Mouse (Mus musculus) thymus, adult 18-20 months (tissue): ENCODE data around the gene Itprid2.
"Not testable (repeated sequence)": the region's sequence is repeated elsewhere in the genome, so short reads cannot be mapped to it uniquely, and the experiment has no call there.

Experiments
- DNase-seq, 2 experiments: peaks; one replicate each; pipeline ENCODE4 v3.0.0; 2022; ENCODE audit warnings: mixed read lengths in 2 of 2

Itprid2 gene

DNA sequence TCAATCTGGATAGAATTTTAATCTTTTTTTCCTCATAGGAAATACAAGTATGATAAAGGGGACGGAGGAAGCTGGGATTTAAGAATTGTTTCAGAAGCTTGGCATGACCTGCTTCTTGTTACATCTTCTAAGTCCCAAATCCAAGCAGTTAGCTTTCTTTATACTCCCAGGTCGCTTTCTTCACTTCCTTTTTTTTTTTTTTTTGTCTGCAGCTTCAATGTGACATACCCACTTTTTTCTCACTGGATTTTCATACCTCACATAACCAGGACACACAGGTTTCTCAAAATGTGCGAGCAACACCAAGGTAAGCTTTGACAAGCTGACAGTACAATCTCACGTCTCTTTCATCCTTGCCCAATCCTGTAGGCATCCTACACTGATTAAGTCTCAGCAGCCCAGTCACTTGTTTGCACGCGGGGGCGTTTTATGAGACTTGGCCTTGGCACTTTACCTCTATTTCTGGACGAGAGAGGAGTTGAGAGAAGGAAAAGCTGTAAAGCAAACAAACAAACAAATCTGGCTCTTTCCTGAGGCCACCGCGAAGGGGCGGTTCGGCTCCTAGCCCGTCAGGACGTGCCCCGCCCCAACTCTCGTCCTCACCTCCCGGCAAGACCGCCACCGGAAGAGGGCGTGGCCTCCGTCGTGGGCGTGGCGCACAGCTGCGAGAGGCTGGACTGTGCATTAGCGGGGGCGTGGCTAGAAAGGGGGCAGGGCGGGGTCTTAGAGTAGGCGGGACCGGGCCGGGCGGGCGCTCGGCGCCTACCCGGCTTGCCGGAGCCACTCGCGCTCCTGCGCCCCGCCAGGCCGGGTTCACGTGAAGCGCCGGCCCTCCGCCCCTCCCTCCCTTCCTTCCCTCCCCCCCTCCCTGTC is at the start of gene Itprid2:
Gene Itprid2, plus strand, starts transcription at position 825 of the 873 bp plus-strand sequence.
- peak; percentile 94 to 95 for DNase-seq

DNA sequence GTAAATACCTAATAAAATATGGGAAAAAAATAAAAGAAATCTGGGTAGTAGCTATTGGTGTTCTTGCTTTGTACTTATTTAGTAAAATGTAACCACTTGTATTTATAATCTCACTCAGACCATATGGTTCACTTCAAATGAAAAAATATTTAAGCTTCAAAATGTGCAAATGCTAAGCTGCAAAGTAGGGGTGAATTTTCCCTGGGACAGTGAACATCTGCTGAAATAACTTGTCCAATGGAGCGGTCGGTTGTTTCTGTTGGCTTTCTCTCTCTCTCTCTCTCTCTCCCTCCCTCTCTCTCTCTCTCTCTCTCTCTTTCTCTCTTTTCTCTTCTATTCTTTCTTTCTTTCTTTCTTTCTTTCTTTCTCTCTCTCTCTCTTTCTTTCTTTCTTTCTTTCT is 39.0 kb upstream of the Itprid2 start:
- DNase-seq: no peak

DNA sequence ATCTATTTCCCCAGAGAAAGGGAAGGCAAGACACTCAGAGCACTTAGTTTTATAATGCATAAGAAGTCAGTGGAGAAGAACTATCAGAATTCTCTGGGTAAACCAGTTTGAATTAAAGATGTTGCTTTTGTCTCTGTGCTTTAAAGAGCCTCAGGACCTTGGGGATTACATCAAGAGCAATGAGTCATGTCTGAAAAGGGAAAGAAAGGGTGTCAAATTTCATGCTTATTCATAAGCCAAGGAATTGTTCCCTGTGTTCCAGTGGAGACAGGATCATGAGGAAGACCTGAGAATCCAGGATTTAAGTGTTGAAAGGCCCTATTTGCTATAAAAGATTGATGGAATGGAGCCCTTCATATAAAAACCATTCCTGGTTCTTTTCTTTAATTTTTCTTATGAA is 38.1 kb upstream of the Itprid2 start:
- DNase-seq: no peak

DNA sequence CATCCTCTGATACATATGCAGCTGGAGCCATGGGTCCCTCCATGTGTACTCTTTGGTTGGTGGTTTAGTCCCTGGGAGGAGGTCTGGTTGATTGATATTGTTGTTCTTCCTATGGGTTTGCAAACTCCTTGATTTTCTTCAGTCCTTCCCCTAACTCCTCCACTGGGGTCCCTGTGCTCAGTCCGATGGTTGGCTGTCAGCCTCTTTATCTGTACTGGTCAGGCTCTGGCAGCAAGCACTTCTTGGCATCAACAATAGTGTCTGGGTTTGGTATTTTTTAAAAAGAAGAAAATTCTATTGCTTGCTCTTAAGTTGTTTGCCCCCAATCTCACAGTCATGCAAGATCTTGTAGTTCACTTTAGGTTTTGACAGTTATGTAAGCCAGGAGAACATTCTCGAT is 34.0 kb upstream of the Itprid2 start:
- not testable (repeated sequence) for DNase-seq

DNA sequence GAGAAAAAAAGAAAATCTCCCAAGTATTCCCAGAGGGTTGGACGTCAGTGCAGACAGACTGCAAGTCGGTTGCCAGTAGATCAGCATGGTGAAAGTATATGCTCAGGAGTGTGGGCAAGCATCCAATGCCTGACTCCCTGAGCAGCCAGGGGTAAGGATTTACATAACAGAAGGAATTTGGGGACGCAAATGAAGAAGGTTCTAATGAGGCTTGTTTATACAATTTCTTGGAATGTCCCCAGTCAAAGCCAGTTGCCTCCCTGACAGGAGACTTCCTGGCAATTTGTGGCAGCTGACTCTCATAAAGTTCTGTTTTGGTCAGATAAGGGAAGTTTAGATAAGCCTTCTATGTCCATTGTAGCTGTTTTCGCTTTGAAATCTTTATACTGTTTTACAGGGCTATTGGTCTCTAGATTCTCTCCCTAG is 33.4 kb upstream of the Itprid2 start:
- DNase-seq: no peak

DNA sequence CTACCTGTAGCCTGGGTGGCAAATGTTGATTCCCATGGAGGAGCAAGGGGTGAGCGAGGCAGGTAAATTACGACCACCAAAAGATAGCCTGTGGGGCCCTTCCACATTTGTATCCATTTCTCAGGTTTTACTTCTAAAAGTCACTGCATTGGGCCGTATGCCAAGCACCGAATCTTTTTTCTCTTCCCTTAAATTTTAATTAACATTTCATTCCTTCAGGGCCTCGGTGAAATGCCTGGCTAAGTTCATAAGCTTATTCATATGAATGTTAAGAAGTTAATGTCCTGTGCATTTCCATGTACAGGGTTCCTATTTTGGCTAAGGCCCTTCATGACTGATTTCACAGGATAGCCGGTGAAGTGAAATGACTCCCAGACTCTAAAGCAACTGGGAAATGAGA is 32.8 kb upstream of the Itprid2 start:
- no peak for DNase-seq

DNA sequence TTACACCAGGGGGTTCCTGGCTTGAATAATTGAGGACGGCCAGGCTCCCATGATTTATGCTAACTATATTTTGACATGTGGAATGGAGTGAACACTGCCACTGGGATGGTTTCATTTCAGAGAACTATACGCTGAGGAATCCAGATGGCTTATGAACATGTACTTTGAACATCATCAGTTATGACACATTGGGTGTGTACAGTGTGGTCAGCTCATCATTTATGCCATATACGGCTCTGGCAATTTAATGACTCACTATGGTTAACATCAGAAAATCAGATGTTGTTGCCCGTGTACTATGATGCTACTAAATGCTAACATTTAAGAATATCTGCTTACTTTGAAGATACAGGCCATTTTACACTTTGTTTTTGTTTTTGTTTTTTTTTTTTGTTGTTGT is 31.8 kb upstream of the Itprid2 start:
- DNase-seq: no peak

DNA sequence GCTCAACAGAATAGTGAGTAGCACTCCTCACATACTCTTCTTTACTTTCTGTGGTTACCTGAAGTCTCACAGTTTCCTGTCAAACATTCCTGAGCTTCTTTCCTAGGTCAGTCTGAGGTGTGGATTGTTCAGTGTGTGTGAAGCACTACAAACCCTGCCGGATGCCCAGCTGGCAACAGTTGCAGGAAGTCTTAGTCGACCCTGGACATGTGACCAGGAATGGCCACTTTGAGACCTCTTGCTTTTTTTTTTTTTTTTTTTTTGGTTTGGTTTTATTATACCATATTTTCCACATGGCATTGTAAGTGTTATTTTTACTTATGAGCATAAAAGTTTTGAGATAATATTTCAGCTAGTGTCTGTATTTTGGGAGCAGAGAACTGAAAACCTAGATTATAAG is 29.1 kb upstream of the Itprid2 start:
- DNase-seq: no peak

DNA sequence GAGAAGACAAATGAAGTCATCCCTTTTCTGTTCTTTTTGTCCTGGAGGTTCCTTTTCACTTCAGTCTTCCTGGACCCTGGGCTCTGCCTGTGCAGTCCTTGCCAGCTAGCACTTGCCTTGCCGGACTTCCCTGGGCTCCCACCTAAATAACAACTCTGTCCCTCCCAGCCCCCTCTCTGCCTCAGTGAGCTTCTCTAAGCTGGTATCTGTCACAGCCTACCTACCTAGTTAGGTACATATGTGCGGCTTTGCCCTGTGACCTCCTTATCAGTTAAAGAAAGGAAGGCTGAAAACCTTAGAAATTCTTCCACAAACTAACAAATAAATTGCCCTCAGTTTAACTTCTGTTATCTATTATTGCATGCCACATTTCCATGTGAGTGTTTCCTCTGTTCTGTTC is 28.0 kb upstream of the Itprid2 start:
- DNase-seq: no peak

DNA sequence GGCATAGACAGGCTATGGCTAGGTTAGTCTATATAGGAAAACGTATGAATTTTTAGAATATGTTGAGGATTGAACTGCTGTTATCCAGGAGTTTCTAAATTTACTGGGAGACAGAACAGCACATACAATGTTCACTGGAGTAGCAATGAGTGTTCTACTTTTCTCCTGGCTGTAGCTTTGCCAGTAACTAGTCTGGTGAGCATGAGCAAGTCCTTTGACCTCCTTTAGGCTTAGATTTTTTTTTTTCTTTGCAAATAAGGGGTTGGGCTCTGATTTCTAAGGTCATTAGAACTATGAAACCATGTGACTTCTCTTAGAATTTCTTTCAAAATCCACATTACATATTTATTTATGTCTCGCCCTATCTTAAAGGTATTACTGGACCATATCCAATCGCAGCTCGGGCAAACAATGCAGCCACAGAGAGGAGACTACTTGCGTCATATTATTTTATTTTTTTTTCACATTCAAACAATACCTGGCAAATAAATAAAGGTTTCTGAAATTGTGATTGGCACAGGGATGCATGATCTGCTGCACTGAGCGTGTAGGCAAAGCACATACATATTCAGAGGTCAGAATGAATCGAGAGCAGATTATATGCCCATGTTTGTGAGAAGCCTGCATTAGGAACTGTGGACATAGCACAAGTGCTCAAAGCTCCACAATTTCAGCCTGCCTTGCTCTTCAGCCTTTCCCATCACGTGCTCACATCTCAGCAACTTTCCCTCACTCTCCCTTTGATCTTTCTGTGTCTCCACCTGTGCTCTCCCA is 26.7 kb upstream of the Itprid2 start:
- DNase-seq: no peak

DNA sequence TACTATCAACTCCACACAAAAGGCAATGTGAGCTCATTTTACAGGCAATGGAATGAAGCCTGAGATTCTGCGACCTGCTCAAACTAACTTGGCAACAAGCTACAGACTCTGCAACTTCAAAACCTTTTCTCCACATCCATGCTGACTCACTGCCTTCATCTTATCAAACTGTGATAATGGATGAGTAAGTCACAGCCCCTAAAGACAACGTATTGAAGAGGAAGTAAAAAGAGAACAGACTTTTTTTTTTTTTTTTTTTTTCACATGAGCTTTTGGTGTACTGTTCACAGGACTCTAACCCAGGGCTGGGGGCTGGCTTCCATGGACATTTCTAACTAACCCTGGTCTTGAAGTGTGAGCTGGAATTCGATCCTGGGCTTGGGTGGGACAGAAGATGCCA is 24.3 kb upstream of the Itprid2 start:
- DNase-seq: no peak

DNA sequence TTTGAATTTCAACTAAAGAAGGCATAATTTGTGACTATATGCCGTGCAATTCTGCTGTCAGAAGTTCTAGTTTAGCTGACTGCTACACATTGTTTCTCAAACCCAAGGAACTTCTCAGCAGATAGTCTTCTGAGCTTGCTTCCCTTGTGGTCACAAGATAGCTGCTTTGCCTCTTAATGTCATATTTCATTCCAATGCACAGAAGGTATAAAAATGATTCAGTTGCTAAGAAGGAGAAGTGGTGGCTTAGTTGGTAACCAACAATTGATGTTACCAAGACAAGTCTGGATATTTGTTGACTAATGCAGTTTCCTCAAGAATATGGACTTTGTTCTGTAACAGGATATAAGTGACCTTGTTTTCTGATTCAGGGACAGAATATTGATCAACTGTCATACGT is 17.0 kb upstream of the Itprid2 start:
- no peak for DNase-seq

DNA sequence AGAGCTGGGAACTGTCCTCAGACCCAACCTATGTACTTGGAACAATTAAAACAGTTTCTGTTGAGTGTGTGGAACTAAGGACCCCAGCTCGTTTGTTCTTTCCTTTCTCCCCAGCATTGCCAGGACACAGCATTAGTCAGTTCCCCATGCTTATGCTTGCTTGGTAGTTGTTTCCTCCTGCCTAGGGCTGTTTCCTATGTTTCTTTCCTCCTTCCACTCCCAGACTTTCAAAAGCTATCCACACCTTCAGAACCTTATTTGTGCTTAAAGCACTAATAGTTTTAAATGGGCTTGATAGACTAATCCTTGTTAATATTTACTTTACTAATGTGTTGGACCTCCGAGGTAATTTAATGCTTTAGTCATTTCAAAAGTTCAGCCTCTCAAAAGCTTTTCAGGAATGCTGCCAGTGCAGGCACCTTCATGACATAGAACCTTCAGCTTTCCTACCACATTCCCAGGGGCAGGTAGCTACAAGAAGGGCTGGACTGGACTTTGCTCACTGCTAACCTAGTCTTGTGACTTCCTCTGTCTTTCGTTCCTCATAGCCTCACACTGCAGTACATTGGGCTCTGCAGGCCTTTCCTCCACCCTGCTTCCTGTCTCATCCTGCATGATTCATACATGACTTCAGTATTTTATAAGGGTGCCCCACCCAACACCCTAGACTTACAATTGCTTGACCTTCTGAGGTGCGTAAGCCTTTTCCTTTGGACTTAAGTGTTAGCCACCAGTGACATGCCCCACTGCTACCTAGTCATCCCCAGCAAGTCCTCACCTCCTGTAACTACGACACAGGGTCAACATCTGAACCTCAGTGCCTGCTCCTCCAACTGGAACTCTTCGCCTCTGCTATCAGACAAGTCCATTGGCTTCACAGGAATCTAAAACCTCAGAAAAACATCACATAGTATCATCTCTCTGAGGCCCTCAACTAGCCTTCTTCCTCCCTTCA is 16.3 kb upstream of the Itprid2 start:
- DNase-seq: no peak

DNA sequence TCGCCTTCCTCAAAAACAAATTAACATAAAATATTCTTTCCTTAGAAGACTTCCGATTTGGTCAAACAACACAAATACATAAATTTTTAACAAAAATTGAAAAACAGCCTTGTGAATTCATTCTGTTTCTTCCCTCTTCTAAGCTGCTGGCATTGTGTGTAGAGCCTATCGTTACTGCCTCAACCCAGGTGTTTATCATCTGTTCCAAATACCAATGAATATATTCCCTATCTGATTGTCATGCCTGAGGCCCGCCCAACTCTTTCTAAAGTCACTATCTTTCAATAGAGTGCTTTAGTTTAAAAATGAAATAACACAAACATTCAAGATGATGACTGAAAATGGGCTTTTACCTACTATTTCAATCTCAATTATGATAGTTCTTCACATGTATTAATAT is 11.9 kb upstream of the Itprid2 start:
- DNase-seq: no peak

DNA sequence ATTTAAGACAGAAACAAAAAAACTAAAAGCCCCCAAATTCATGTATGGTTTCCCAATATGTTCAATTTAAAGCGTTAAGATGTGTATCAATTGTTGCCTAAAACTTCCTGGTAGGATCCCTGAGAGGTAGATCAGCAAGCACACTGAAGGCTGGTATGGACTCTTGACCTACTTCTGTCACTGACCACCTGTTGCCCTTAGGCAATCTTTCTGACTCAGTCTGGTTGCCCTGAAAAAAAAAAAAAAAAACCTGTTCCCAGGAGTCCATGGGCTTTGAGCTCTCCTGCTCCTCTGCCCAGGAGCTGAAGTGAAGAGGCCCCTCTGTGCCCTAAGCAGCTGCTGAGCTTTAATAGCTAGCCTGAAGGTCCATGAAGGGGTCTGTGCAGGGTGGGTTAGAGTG is 7.5 kb upstream of the Itprid2 start:
- DNase-seq: no peak

DNA sequence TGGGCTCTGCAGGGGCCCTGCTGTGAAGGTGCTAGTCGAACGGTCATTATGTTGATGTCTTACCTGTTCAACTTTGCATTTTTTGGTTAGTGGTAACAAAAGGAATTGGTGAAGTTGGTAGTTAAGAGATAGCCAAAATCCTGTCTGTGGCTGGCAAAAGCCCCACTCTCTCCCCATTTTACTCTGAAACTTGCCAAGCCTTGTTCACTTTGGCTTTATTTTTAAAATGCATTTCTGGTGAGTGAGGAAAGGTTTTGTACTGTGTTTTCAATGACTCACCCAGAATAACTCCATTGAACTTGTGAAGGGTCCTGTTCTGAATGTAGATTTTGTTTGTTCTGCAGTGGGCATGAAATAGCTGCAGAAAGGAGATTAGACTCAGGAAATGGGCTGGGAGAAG is 4.9 kb upstream of the Itprid2 start:
- no peak for DNase-seq

DNA sequence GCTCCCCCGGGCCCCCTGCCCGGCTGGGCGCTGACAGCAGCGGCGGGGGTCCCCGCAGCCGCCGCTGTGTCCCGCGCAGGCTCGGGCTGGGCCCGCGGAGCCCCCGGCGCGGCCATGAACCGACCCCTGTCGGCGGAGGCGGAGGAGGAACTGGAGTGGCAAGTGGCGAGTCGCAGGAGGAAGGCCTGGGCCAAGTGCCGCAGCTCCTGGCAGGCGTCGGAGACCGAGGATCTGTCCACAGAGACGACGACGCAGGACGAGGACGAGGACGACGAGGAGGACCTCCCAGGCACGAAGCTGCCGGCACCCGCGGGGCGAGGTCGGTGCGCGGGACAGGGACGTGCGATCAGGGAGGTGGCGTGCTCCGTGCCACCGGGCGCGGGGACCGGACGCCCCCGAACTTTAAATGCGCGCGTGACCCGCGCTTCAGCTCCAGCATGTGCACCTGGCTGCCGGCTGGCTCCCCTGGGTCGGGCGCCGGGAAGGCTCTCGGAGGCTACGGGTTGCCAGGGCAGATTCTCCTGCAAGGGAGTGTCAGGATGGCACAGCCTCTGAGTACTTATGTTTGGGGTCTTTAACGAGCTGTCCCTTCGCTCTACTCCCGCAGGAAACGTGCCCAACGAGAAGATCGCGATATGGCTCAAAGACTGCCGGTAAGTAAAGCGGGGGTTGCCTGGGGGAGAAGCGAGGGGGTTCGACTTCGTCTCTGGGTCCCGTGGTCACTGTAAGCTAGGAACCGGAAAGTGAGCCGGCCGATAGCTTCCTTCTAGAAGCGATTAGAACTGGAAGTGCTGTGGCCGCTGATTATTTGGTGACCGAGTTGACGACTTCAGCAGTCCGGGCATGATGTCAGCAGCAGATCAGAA is 507 bp downstream of the Itprid2 start:
- DNase-seq: peak; percentile 62

DNA sequence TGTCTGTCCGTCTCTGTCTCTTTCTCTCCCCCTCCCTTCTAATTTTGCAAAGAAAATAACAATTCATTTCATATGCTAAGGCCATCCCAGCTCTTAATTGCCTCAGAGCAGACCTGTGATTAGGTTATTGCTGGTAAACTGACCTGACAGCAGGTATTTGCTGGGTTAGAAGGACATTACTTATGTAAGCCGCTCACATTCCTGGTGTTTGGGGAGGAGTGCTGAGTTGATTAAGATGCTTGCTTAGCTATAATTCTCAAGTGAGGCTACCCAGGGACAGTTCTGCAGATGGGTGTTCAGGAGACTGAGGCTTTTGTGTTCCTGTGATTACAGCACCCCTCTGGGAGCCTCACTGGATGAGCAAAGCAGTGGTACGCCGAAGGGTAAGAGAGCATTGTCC is 3.8 kb downstream of the Itprid2 start:
- DNase-seq: no peak

DNA sequence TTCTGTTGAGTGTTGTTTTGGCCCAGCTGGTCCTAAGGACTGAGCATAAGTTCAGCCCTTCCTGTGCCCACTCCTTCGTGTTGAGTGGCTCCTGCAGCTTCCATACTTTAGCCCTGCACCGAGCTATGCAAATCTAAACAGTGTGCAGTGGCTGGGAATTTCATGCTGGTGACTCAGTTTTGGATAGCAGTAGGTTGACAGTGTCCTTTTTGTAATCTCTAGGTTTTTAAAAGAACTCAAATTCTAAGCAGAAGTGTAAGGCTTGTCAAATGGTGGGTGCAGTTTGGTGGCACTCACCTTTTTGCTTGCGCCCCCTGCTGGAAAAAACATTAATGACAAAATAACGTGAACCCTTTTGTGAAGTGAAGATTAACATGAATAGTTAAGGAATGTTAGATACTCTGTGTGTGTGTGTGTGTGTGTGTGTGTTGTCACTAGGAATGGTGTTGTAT is 11.1 kb downstream of the Itprid2 start:
- no peak for DNase-seq

DNA sequence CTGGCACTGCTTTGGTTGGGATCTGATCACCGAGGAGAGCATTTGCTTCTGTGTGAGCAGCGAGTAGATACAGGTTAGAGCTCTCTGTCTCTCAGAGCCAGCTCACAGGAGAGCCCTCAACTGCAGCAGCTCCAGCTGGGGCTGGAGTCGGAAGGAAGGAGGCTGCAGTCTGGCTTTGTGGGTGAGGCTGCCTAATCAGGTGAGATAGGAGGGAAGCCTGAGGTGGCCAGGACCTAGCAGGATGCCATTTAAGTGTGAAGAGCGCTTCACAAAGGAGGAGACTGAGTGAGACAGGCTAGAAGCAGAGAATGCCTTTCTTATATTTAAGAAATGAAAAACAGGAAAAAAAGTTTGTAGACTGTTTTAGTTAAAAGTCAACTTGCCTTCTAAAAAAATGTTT is 11.9 kb downstream of the Itprid2 start:
- DNase-seq: no peak

DNA sequence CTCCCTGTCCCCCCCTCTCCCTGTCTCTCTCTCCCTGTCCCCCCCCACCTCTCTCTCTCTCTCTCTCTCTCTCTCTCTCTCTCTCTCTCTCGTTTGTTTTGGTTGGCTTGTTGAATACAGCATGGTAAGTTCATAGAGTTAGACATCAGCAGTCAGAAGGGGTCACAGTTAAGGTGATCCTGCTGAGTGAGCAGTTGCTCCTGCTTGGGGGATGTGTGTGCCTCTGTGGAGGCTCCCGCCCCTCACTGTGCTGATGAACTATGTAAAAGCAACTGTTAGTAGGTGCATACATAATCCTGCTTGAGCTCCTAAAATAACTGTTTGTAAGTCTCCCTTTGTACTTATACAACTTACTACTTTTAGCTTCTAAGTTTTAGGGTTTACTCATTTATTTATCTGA is 12.6 kb downstream of the Itprid2 start:
- DNase-seq: no peak

DNA sequence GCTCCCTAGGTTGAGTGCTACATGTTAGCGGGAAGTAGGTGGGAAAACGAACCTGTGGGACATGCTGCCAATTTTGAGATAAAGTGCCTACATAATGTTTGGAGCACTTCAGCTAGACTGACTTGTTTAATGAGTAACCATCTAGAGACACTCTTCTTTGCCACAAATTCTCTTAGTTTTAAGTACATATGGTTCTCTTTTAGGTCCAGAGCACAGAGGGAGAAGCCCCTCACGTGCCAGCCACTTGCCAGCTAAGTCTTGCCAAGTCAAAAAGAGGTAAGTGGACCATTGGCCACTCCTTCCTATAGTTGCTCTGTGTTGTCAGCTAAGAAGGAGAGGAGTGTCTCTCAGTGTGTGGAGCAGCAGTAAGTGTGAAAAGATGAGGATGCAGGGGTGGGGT is 16.0 kb downstream of the Itprid2 start:
- DNase-seq: no peak
